1 mouse cellular context compared by ENCODE assay signal in the genomic region with DNA sequence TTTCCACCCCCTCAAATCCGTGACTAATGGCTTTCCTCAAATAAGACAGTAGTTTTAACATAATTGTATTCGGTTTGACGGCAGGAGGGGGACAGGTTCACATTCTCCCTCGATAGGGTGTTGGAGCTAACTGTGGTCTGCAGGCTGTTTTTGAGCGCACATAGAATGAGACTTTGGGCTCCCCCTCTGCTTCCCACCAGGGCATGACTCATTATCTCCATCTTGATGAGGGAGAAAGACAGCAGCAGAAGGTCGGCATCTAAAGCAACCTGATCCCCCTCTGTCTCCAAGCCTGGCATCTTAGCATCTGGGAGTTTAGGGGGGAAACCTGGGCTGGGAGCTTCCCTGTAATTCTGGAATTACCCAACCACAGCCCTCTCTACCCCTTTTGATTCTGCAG.
TF ChIP-seq lines count a peak whose summit lies in the region.

No protein-coding gene starts in this region.

TF ChIP-seq in CH12.LX, 34 proteins besides CTCF, POLR2A, EP300 and RAD21 (continued from another document):
- TF ChIP-seq JUN (IDR thresholded peaks at IDR 0.05; ENCODE audit: insufficient read depth, low read depth, low read length) (no peak), MXI1 (IDR thresholded peaks at IDR 0.05; ENCODE audit: low read depth, low read length) (no peak), SIN3A (IDR thresholded peaks at IDR 0.05; ENCODE audit: low read length) (no peak), USF1 (IDR thresholded peaks at IDR 0.05; ENCODE audit: low read depth, low read length) (no peak), KAT2A (IDR thresholded peaks at IDR 0.05; ENCODE audit: insufficient replicate concordance, low read length) (no peak), BHLHE40 (IDR thresholded peaks at IDR 0.05; ENCODE audit: low read depth, low read length) (no peak), MEF2A (IDR thresholded peaks at IDR 0.05; ENCODE audit: borderline replicate concordance, low read depth, low read length) (no peak), ZKSCAN1 (IDR thresholded peaks at IDR 0.05; ENCODE audit: borderline replicate concordance, low read depth, low read length) (no peak)
